Mouse (Mus musculus) retina, postnatal 7 days (tissue): ENCODE data around the gene Tmprss12.
"Not testable (repeated sequence)": the region's sequence is repeated elsewhere in the genome, so short reads cannot be mapped to it uniquely, and the experiment has no call there.

Experiments used
- DNase-seq: peaks from one replicate; pipeline ENCODE4 v3.0.0-alpha.2; 2012; ENCODE audit warnings: low read depth, low spot score

The Tmprss12 gene

DNA sequence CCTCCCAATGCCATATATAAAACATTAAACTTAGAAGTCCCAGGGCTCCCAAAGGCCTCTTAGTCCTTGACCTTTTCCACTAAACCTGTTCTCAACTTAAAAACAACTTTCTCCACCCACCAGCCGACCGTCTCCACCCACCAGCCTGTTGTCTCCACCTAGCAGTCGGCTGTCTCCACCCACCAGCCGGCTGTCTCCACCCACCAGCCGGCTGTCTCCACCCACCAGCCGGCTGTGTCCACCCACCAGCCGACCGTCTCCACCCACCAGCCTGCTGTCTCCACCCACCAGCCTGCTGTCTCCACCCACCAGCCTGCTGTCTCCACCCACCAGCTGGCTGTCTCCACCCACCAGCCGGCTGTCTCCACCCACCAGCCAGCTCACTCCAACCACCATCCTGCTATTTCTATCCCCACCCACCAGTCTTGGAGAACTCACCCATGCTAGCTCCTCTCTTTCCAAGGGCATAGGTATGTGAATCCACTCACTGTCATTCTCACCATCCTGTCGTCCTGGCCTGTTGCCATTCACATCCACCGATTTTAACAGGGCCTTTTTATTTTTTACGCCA lies 43.5 kb downstream of the Tmprss12 start:
- DNase-seq = no peak

DNA sequence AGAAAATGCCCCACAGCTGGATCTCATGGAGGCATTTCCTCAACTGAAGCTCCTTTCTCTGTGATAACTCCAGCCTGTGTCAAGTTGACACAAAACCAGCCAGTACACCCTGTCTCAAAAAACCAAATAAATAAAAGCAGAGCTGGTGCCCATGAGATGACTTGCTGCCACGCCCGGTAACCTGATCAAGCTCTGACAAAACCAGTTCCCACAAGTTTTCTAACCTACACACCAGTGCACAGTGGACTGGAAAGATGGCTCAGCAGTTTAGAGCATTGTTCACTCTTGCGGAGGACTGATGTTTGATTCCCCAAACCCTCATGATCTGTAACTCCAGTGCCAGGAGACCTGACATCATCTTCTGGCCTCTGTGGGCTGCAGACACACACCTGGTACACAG lies 44.6 kb downstream of the Tmprss12 start:
- DNase-seq = no peak

DNA sequence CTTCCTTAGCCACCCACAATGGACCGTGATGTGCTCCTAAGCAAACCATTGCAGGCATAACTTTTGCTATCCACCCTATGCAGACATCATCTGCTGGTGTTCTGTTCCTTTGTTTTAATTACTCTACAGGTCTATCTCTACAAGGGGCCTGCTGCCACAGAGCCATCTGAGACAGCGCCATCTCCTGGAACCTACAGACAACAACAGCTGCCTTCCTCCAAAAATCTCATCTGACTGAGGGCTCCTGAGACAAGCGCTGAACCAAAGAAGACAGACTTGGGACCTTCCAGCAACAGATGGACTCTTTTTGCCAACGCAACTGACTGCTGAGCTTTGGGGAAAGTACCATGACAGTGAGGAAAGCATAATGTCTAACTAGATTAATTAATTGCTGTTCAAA lies 47.5 kb downstream of the Tmprss12 start:
- DNase-seq = not testable (repeated sequence)

DNA sequence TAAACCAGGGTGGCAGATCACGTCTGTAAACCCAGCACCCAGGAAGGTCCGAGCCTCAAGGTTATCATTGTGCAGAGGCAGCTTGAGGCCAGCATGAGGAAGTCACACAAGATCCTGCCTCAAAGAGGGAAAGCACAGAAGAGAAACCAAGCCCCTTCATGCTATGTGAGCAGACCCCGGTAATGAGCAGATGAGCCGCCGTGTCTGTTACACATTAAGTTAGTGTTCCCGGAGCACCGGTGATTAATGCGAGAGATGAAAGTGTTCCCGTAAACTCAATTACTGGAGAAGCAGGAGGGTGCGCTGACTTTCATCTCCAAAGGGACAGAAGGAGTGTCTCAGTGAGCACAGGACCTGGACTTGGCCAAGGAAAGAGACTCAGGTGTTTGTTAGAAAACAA lies 48.7 kb downstream of the Tmprss12 start:
- not testable (repeated sequence) for DNase-seq

DNA sequence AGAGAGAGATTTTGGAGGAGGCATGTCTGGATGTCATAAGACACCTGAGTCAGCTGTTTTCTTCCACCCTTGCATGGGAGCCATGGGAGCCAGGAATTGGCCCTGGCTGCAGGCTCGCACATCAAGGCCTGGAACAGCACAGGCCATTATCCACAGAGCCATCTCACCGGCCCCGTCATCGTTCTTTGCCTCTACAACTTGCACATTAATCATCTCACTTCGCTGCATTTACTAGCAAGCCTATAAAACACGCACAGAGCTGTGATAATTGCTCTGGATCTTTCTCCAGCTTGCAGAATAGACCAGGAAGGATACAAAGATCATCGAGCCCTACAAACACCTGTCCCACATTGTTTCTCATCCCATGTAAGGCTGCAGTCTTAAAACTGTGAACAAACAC lies 50.1 kb downstream of the Tmprss12 start:
- no peak for DNase-seq

DNA sequence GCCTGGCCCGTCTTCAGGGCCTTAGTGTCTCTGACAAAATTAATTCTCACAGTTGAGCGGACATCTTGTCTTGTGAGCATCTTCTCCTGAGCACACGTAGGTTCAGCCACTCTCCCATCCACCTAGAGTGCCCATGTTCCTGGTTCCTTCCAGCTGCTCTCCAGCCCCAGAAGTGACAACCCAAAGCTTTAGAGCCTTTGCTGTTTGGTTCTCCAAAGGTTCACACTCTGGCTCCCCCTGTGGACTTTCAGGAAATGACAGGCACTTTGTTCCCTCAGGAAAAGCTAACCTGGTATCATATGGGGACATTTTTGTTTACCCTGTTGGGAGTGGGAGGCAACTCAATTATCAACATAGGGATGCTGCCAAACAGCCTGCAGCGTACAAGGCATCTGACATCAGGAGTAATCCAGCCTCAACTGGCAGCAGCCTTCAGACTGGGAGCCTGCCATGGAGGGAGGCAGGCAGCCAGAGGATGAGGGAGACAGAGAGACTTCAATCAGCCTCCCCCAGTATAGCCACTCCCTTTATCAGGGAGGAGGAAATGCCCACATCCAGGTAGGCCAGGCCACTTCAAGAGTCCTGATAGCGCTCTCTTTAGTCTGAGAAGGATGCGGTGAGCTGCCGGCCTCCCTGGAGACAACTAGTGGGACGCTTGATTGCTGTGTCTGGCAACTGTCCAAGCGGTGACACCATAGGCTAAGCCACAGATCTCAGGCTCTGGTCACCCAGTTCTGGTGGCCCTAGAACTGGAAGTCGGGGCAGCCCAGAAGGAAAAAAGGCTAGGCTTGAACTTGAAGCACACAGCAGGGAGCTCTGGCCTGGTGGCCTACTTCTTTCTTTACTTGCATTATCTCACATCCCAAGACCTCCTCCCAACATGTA lies 51.7 kb downstream of the Tmprss12 start:
- DNase-seq = not testable (repeated sequence)

DNA sequence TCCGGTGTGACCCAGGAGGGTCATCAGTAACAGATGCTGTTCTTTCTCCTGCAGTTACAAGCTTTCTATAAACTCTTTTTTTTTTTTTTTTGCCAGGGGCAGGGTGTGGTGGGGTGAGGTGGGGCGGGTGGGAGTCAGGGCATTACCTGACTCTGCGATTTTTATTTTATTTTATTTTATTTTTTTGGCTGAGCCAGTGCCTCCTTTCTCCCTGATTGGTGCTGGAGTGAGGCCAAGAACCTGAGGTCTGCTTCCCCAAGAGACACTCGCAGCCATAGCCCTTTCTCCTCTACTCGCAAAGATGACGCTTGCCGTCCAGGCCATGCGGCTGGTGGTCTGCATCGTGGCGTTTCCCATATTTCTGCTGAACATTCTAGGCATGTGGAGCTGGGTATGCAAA lies 54.0 kb downstream of the Tmprss12 start, which contains the start of gene Mettl7a3:
Gene Mettl7a3 (plus strand): TSS at position 301 of the 400 bp plus-strand sequence.
- DNase-seq = no peak

DNA sequence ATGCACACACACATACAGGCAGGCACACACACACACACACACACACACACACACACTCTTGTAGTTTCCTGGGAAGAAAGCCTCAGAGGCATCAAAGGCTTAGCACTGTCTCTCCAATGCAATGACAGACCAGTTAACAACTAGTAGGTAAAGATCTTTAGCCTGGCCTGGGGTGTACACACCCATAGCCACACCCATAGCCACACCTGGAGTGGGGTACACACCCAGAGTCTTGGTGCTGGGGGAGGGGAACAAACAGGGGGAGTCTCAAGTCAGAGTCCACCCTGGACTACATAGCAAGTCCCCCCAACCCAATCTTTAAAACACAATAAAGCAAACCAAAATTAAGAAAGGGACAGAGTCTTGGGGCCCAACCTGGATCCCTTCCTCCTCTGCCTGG lies 56.7 kb downstream of the Tmprss12 start:
- DNase-seq = not testable (repeated sequence)

DNA sequence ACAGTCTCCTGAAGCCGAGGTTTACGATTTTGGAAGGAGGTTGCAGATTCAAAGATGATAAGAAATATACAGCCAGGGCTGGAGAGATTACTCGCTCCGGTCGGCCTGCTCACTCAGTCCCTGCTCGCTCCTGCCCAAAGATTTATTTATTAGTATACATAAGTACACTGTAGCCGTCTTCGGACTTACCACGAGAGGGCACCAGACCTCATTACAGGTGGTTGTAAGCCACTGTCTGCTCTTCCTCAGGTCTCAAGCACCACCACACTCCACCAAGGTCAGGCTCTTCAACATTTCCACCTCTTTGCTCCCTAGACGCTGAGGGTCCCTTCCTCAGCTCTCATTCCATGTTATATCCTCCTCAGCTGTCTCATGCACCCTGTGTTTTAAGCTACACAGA lies 57.2 kb downstream of the Tmprss12 start:
- not testable (repeated sequence) for DNase-seq

DNA sequence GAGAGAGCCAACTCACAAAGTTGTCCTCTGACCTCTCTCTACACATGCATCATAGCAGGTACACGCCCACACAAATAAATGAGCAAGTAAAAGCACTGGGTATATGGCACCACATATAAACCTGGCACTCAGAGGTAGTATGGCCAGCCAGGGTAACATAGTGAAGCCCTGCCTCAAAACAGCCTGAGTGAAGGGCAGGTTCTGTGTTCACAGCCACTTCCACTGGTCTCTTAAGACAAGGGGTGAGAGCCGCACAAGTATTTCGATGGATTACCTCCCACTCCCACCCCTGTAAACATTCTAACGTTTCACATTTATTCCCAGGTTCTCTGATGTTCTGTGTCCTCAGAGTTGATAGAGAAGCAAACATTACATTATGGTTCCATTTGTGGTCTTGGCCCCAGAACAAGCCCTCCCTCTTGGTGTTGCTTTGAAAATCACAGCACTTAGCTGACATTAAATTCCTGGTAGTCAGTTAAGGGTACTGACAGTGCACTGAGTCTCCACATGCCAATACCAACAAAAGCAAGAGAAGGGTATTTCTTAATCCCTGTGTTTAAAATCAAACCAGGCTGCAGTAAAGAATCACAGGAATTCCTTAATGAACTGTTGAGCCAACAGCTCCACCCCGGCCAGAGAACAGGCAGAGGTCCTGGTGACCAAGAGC lies 60.8 kb downstream of the Tmprss12 start:
- DNase-seq = not testable (repeated sequence)
